Mouse (Mus musculus) thymus, postnatal 10 days (tissue): ENCODE data around the gene Camk2n1.
A peak's percentile ranks its signal among the peaks of the same experiment; 100 is the strongest.

Source experiments
- DNase-seq, 2 experiments: peaks; one replicate each; pipeline ENCODE4 v3.0.0; 2021; ENCODE audit warnings: low spot score in 2 of 2

Camk2n1 gene

DNA sequence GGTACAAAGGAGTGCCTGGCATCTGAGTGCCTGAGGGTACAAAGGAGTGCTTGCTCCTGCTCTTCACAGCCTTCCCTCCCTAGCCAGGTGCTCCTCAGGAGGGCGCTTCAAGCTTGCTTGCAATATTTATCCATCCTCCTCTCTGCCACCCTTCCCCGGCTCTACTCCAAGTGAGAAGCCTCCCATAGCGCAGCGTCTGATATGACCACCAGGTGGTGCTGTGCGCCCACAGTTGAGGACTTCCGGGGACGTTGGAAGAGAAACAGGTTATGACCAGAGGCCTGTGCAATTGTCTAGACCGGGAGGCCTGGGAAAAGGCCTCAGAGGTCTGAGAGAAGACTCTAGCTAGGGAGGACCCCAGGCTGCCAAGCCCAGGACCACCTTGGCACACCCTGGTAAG is 6.7 kb upstream of the Camk2n1 start:
- peak; percentile 74 to 88 for DNase-seq

DNA sequence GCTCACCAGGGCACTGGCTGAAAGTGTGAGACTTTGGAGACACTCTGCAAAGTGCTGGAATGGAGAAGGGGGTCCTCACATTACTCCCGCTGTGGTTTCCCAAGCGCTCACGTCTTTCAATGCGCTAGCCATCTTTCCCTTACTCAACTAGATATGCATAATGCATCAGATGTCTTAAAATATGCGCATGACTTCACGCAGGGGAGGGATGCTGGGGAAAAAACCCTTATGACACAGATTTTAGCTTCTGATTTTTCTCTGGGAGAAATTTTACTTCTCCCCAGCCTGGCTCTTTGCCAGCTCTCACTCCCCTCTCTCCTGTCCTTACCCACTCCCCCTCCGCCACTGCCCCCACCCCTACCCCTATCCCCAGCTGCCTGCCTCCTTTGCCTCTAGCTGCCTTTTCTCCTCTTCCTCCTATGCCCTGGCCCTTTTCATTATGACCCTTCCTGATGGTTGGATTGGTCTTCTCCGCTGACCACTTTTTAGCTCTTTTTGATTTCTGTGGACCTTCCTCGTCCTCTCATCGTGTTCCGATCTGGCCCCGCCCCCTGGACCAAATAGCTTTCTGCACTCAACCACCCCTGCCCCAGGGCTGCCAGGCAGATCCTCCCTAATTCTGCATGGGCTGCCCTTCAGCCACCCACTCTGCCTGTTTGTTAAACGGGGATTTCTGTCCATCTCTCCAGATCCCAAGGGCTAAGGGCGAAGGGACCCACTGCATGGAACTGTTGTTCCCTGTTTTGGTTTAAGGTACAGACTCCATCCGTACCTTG is 6.1 kb upstream of the Camk2n1 start:
- DNase-seq = no peak

DNA sequence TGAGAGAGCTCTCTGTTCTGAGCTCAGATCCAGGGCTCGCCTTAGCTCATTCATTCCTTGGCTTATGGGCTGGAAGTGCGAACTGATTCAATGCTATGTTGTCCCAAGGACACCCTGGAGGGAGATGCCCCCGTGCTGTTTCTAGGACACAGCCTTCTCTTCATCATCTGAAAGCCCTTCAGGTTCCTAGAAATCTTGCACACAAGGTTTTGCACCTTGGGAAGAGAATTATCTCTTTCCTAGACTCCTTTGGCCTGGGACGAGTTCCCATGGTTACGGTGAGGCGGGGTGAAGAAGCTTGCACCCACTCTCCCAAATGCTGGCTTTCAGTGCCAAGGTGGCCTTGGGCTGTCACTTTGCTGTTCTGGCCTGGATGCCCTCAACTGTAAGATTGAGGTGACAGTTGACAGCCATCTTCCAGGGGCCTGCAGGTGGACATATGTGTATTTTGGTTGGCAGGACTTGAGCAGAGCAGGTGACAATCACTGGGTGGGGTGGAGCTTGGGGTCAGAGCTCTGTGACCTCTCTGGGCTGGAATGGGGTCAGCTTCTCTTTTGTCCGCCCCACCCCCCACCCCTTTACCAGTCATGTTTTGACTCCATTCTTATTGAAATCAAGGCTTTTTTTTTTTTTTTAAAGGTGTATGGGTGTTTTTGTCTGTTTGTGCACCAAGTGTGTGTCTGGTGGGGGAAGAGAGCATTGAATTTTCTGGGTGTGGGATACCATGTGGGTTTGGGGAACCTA is 5.1 kb upstream of the Camk2n1 start:
- no peak for DNase-seq

DNA sequence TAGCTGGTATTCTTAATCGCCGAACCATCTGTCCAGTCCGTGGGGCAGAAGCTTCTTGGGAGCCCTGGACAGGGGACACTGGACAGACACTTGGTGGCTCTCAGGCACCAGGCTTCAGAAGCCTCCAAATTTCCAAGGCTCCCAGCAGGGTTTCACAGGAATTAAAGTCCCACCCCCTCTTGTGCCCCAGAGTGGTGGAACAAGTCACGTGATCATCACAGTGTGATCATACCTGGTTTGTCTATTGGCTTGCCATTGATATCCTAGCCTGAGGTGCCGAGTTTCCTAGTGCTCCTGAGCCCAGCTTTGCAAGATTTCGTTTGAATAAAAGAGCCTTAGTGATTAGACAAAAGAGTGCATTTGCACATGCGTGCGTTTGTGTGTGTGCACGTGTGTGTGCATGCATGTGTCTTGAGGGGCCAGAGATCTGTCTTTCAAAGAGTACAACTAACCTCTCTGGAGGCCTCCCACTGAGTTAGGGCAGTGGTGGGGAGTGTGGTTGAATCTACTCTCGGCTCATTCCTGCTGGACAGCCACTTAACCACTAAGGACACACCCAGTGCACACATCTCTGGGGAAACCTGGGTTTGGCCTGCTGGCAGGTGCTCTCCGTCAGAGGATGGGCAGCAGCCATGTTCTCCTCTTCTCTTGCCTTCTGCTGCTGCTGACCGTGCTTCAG is 4.3 kb upstream of the Camk2n1 start:
- no peak for DNase-seq

DNA sequence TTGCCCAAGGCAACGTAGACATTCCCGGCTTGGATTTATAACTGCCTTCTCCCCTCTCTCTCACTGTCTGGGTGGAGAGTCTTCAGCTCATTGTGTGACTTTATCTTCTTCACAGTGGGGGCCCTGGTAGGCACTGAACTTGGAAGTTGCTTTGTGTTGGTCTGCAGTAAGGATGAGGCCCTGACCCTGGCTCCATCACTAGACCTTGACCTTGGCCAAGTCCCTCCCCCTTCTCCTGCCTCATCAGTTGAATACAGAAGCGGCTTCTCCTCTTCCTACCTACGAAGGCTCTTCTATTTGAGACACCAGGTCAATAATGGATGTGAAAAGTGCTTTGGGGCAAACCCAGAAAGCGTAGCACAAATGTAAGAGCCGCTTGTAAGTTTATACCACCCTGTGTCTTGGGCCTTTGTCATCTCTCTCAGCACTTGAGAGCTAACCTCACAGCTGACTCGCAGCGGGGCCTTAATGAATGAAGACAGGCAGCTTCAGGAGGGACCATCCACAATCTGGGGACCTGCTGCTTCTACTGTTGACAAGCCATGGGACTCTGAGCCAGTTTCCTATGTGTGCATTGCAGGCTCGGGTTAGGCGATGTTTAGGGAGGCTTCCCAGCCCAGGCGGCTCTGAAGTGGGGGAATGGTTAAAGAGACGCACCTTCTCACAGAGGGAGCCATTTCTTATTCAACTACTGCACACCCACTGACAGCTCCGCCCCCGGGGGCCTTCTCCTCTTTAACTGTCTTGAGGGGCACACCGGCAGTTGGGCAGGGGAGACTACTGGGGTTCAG is 1.6 kb upstream of the Camk2n1 start:
- DNase-seq = no peak

DNA sequence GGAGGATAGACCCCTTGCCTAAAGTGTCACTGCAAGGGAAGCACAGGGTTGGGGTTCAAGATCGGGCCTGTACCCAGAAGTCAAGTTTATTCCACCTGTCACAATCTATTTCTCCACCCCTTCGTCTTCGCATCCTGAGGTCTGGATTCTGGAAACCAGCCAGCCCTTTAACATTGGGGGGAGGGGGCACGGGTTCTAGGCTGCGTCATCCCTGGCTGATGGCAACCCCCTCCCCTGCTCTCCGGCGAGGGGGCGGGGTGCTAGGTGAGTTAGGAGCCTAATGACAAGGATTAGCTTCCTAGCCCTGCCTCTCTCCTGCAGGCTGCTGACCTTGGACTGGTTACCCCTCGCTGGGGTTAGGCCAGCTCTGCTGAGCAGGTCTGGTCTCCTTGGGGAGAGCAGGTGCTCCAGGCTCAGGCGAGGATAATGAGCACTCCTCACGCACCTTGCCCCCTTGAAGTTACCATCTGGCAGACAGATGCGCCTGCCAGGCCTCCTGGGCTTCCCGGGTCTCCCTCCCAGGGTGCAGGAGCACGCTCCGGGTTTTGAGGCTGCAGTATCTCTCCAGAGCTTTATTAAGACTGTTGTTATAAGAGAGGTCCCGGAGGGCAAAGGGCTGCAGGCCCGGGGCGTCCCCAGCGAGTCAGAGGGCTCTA is 889 bp upstream of the Camk2n1 start:
- DNase-seq = no peak

DNA sequence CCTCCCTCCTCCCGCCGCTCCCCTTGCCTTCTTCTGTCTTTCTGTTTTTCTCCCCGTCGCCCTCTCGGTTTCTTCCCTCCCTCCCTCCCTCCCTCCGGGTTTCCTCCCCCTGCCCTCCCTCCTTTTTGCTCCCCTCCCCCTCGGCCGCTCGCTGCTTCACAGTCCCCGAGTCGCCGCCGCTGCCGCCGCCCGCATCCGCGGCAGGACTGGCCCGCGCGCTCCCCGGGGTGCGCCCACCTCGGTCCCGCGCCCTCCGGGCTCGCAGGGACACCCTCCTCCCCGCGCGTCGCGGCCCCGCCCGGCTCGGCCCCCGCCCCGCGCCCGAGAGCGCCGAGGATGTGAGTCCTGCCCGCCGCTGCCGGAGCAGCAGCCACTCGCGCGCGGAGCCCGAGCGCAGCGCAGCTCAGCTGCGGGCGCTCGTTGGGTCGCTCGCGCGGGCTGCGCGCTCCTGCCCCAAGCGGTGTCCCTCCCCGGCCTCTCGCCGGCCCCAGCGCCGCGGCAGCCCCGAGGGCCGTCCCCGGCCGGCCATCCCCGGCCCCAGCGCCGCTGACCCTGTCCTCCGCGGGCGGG is 542 bp downstream of the Camk2n1 start:
- peak in 1 of 2 experiments; percentile 34 for DNase-seq

DNA sequence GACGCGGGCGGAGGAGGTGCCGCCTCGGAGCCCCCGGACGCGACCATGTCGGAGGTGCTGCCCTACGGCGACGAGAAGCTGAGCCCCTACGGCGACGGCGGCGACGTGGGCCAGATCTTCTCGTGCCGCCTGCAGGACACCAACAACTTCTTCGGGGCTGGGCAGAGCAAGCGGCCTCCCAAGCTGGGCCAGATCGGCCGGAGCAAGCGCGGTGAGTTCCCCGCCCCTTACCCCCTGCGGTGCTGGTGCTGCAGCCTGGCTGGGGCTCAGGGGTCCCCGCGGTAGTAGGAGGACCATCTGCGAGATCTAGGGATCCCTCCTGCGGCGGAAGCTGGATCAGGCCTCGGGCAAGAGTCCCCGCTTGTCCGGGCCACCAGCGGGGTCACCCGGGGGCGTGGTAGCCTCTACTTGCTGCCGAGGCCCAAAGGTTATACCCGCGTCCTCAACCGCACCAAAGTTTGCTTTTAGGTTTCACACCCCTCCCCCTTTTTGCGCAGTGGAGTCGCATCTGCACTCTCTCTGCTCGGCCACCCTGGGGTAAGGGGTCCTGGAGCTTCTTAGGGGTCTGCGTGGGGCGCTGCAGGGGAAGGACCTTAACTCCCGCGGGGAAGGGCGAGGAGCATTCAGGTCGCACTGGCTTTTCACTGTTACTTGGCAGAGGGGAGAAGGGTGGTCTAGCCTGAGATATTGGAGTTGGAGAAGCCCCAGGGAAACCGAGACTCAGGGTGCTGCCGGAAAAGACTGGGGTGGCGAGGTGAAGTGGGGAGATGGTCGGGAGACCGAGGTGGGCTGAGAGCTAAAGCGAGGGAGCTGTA is 1.2 kb downstream of the Camk2n1 start:
- DNase-seq = no peak

DNA sequence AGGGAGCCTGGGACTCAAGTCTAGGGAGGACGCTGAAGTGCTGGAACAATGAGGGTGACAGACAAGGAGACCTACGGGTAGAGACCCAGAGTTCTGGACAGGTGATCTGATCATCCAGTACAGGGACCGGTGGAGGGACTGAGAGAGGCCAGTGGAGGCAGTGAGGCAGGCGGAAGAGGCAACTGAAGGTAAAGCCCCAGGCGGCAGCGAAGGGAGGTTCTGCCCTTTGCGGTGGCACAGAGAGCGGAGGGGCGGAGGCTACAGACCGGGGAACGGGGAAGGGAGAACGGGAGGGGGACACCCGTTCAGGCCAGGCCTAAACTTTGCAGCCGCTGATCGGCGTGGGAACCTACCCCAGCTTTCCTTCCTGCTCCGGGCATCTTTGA is 1.8 kb downstream of the Camk2n1 start:
- no peak for DNase-seq

DNA sequence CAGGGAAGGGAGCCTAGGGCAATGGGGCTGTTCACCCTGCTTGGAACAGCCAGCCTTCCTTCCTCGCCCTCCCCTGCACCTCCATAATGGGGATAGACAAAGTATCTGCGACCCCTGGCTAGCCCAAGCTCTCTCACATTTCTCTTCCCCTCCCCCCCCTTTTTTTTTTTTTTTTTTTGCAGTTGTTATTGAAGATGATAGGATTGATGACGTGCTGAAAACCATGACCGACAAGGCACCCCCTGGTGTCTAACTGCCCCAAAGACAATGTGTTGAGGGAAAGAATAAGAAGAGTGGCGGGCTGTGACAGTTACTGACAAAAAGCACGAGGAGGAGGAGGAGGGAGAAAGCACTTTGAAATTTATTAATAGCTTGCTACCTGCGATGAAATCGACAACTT is 2.4 kb downstream of the Camk2n1 start:
- DNase-seq = no peak

DNA sequence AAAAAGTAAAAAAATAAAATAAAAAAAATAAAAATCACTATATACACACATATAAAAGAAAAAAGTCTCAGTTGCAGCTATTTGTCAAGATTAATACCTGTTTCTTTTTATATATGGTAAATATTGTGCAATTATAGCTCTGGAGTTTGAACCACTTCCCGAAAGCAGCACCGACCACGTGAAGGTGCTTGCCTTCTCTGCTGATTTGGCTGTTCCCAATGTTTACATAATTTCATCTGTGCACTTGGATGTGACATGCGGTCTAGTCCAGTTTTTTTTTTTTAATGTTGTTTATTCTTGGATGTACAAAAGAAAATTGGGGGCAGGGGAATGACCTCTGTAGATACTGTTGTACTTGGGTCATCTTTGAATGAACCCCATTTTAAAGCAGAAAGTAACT is 3.0 kb downstream of the Camk2n1 start:
- DNase-seq = no peak

DNA sequence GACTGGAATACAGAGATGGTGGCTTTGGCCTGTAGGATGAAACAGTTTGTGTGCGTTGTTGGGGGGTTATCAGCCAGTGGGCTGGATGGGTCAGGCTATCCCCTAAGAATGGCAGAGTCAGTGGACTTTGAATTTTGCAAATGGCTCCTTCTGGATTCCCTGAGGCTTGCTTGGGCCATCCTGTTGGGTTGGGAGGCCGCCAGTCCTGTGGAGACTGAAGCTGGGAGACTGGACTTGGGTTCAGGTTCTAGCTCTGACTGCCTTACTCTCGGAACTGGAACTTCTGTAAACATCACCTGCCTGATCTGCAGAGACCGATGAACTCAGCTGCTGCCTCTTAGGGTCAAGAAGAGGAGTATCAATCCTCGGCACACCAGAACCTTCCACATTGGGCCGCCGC is 4.1 kb downstream of the Camk2n1 start:
- no peak for DNase-seq

DNA sequence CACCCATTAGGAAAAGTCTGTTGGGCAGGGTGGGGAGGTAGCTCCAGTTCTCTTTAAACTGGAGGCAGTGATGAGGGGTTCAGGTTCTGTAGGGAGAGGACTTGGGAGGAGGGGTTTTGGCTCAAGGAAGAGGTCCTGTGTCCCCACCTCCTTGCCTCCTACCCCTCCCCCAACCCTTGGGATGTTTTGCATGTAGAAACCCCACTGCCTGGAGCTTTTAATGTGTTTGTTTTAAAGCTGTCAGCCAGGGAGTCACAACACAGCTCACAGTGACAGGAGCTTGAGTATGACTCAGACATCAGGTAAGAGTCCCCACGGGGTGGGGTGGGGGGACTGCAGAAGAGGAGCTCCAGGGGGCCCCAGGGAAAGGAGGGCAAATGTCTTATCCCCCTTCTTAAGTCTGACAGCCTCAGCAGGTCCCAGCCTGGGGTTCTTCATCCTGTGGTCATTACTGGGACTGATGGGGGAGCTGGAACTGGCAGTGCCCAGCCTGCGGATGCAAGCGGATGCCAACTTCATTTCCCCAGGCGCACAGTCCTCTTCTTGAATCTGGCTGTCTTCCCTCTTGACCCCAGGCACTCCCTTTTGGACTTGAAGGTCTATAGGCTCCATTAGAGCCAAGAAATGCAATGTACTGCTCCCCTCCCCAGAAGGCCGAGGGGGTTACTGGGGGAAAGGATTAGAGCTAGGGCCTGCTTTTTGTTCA is 4.8 kb downstream of the Camk2n1 start:
- no peak for DNase-seq

DNA sequence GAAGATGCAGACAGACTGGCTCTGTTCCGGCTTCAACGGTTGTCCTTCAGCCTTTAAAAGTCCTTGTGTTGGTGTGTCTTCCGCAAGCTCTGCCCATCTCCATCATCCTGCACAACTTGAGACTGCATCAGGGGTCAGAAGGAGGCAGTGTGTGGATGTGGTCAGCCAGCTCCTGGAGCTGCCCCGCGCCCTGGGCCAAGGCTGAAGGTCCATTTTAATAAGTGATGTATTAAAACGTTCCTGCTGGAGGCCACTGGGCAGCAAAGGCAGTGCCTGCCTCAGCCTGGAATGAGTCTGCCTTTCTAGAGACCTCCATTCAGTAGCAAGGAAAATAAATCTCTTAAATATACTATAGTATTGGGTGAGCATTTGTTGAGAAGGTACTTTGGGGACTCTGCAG is 5.7 kb downstream of the Camk2n1 start:
- no peak for DNase-seq

DNA sequence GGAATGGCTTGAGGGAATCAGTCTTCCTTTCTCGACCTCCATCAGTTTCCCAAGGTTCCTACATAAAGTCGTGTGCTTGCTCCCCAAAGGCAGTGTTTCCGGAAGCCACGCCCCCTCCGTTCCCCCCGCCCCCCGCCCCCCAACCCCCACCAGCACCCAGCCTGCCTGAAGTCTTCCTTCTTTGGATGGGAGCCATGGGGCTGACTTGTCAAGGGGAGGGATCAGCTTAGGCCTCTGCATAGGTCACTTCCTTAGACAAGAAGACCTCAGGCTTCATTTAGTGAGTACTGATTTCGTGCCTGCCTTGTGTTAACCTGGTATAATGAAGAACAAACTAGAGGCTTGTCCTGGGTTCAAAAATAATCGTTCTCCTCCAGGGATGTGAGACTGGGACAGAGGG is 6.8 kb downstream of the Camk2n1 start:
- no peak for DNase-seq

DNA sequence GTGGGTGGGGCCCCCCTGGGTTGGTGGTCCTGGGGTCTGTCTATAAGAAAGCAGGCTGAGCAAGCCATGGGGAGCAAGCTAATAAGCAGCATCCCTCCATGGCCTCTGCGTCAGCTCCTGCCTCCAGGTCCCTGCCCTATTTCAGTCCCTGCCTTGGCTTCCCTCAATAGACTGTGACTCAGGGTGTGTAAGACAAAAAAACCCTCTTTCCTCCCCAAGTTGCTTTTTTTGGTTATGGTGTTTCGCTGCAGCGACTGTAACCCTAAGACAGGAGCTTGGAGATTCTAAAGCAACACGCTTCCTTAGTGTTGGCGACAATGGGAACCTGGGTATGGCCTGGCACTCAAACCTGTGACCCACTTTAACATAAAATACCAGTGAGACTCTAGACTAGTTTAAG is 7.4 kb downstream of the Camk2n1 start:
- DNase-seq = no peak

DNA sequence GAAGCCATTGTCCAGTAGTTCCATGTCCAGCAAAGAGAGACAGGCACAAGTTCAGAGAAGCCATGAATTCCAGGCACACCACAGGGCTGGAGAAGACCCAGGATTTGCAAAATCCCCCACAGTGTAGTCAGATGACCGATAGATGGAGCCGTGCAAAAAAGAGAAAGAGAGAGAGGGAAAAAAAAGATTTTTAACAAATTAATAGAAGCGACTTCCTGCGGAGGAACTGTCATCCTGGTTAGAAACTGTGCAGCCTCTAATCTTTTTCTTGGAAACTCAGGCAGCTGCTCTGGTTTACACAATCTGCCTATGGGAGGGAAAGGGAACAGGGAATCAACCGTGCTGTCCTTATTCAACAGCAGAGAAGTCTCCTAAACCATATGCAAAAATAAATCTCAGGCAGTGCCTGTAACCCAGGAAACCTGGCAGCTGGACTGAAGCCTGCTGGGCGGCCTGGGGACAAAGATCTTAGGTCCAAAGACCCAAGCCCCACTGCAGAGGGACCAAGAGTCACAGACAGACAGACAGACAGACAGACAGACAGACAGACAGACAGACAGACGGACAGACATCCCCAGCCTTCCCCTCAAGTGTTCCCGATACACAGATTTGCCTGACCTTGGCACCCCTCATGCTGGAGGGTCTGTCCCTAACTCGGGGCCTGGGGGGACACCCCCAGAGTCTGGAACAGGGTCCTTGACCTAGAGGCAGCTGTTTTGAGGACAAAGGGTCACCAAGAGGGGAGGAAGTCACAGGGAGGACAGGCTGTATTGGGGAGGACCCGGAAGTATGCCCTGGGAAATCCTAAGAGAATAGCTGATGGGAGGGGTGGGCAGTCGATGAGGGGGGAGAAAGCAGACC is 9.1 kb downstream of the Camk2n1 start:
- no peak for DNase-seq

DNA sequence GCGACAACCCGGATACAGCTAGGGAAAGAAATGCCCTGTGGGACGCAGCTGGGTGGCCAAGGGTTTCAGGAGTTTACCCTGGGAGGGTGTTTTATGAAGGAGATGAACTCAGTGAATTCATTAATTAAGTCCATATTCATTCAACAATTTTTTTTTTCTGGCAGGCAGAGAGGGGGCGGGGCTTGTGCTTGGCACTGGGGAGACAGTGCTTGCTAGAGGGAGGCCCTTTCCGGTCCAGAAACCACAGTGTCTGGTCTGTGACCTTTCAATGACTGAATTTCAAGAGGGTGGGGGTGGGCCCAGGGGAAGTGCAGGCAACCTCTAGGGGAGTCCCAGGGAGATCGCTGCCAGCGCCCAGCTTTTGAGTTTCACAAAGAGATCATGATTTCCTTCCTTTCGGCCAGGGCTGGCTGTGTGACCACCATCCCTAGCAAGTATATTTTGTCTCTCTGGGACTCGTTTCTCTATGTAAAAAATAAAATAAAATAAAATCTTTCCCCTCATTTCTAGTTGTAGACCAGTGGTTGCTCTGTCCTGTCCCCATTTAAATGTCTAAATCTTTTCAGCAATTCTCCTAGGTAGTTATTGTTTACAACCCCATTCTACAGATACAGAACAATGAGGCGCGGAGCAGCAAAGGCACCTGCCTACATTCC is 9.8 kb downstream of the Camk2n1 start:
- no peak for DNase-seq
